Mouse (Mus musculus) telencephalon, adult 2 months (tissue): ENCODE measurements around the gene Micu2.
"Not testable (repeated sequence)": the region's sequence is repeated elsewhere in the genome, so short reads cannot be mapped to it uniquely, and the experiment has no call there.

ENCODE experiments used
- DNase-seq: peaks from one replicate; pipeline ENCODE4 v3.0.0-alpha.2; 2011; ENCODE audit warnings: low read depth, low spot score

The Micu2 gene

GRCm38 (mm10) chr14:57961861-57962260 lies 37.2 kb downstream of the Micu2 start:
- DNase-seq, result no peak

- peak; percentile 18 for DNase-seq
Observed at GRCm38 (mm10) chr14:57951089-57951488, 48.0 kb downstream of the Micu2 start.

DNA sequence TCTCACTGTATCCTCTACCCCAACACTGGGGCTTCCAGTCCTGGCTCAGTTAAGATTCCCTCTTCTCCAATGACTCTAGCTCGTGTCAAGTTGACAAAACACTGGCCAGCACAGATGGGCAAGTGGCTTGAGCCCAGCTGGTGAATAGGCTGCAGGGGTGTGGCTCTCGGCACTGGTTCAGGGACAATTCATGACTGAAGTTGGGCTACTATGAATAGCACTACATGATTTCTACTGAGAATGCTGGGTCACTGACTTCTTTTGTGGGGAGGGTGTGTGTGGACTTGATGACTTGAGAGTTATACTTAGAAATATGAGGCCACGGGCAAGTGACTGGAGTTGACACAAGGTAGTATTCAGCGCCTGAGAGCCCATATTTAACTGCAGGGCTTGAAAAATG lies 53.2 kb downstream of the Micu2 start:
- no peak for DNase-seq

- no peak for DNase-seq
Observed at GRCm38 (mm10) chr14:57937297-57937696, 61.8 kb downstream of the Micu2 start.

DNA sequence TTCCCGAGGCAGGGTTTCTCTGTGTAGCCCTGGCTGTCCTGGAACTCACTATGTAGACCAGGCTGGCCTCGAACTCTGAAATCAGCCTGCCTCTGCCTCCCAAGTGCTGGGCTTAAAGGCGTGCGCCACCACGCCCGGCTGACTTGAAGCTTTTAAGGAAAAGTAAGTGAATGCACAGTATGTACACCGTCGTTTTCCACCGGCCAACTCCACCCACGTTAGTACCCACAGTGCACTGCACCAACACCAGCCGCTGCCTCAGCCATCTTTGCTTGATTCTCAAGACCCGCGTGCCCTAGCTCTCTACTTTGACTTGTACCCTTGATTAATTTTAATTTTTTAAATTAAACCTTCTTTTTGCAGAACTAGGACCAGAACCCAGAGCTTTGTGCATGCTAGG lies 64.4 kb downstream of the Micu2 start:
- DNase-seq, result no peak

DNA sequence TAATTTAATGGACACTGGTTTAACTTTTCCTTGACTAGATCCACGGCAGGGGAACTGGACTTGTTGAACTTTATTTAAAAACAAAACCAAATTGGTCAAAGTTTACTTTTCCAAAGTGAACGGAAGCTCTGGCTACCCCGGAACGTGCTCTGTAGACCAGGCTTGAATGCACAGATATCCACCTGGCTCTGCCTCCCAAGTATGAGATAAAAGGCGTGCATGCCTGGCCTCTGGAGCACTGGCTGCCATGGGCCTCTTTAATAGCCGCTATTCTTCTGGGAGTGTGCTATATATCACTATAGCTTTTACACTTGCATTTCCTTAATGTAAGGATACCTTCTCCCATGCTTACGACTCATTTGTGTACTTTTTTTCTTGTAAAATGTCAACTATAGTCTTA lies 65.5 kb downstream of the Micu2 start:
- no peak for DNase-seq

DNA sequence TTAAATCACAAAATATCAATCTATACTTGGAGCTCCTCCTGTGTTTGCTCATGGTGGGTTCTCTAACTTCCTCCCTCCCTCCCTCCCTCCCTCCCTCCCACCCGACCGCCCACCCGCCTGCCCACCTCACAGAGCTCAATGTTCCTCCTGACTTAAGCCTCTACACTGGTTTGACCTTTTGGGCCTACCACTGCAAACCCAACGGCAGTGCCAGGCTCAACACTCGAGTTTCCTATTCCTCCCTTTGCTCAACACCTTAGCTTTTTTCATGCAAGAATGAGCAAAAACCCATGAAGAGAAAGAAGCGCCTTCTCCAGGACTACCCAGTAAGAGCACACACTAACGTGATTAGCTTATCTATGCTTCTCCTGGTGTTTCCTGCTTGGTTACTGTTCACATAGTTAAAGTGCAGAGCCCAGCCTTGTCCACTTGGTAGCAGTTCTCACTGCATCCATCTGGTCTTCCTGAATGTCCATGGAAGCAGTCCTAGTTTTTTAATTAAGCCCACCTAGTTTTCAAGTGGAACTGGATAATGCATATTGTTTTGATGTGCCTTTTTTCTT lies 66.1 kb downstream of the Micu2 start:
- no peak for DNase-seq

- peak; percentile 63 for DNase-seq
Observed at GRCm38 (mm10) chr14:57921428-57922131, 77.5 kb downstream of the Micu2 start.

GRCm38 (mm10) chr14:57920568-57921310 lies 78.3 kb downstream of the Micu2 start:
- DNase-seq, result no peak

- no peak for DNase-seq
Observed at GRCm38 (mm10) chr14:57919148-57919875, 79.8 kb downstream of the Micu2 start.

DNA sequence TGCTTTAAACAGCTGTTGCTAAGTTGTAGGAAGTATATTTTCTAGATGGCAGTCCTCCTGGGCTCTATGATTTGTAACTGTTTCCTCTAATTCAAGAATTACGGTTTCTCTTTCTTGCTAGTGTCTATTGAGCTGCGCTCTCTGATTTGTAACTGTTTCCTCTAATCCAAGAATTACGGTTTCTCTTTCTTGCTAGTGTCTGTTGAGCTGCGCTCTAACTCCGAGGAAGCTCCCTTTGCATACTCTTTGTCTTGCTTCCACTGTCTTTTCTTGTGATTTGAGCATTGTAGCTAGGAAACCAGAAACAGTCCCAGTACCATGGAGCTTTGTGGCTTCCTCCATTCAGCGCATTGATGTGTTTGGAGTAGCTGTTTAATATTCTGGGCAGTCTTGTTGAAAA lies 83.7 kb downstream of the Micu2 start:
- DNase-seq, result no peak

DNA sequence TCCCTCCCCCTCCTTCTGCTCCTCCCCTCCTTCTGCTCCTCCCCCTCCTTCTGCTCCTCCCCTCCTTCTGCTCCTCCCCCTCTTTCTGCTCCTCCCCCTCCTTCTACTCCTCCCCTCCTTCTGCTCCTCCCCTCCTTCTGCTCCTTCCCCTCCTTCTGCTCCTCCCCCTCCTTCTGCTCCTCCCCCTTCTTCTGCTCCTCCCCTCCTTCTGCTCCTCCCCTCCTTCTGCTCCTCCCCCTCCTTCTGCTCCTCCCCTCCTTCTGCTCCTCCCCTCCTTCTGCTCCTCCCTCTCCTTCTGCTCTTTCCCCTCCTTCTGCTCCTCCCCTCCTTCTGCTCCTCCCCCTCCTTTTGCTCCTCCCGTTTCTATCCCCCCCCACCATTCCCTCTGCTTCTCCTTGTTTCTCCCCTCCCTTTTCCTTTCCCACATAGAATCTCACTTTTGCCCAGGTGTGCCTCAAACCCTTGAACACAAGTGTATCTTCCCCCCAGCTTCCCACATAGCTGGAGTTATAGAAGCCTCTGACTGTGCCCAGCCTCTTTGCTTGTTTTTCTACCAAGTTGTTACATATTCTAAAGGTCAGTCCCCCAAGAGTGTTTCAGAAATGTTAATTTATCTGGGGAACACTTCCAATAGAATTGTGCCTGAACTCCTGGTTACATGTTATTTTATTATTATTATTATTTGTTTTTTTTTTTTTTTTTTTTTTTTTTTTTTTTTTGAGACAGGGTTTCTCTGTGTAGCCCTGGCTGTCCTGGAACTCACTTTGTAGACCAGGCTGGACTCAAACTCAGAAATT lies 86.7 kb downstream of the Micu2 start:
- DNase-seq, result not testable (repeated sequence)

DNA sequence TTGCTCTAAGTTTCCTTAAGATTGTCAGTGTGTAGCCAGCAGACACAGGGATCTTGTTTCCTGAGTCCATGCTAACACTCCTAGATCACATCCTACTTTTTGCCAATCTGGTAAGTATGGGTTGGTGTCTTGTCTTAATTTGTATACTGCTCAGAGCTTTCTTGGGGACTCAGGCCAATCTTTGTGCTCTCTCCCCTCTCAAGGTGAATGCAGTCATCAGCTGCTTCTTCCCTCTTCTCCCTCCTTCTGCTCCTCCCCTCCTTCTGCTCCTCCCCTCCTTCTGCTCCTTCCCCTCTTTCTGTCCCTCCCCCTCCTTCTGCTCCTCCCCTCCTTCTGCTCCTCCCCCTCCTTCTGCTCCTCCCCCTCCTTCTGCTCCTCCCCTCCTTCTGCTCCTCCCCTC lies 87.3 kb downstream of the Micu2 start:
- DNase-seq, result not testable (repeated sequence)

GRCm38 (mm10) chr14:57911316-57911715 lies 87.7 kb downstream of the Micu2 start:
- no peak for DNase-seq

DNA sequence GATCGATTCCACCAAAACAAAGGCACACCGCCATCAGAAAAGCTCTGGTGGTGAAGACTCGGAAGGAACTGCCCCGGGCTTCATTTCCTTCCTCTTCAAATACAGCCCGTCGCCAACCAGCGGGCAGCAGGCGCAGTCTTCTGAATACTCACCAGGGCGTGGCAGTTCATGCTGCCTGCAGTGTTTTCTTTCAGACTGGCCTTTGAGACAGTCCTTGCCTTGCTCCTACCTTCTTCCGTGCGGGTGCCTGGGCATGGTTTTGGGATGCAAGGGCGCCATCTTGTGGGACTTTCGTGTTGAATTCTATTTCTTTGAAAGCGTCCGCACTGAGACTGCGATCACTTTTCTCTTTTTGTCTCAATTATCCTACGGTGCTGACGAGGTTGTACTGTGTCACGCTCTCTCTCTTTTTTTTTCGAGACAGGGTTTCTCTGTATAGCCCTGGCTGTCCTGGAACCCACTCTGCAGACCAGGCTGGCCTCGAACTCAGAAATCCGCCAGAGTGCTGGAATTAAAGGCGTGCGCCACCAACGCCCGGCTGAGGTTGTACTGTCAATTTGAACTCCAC lies 88.5 kb downstream of the Micu2 start:
- peak; percentile 63 for DNase-seq

DNA sequence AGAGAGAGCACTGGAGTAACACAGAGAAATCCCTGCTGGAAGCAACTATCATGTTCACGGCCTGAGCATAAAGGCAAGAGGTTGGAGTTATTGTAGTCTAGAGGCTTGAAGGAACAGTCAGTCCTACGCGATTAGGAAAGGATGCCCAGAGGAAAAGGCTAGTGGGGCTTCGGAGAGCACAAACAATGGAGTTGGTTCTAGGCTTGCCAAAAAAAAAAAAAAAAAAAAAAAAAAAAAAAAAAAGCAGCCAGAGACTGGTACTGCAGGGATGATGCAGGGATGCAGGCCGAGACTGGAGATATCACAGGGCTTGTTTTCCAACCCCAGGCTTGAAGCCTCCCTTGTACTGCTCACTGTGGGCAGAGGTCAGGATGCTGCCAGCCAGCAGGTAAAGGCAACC lies 89.8 kb downstream of the Micu2 start:
- peak; percentile 38 for DNase-seq

DNA sequence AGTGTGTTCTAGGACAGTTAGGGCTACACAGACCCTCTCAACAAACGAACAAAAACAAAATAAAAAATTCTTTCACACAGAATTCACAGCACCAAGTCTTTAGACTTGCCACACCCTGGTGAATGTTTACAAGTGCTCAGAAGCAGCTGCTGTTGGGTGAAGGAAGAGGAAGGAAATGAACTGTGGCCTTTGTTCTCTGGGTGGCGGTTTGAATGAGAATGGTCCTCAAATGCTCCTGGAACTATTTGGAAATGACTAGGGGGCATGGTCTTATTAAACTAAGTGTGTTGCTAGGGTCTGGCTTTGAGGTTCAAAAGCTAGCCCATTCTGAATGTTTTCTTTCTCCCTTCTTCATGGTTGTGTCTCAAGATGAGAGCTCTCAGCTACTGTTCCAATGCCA lies 90.6 kb downstream of the Micu2 start:
- no peak for DNase-seq

GRCm38 (mm10) chr14:57901998-57902397 lies 97.1 kb downstream of the Micu2 start:
- no peak for DNase-seq

DNA sequence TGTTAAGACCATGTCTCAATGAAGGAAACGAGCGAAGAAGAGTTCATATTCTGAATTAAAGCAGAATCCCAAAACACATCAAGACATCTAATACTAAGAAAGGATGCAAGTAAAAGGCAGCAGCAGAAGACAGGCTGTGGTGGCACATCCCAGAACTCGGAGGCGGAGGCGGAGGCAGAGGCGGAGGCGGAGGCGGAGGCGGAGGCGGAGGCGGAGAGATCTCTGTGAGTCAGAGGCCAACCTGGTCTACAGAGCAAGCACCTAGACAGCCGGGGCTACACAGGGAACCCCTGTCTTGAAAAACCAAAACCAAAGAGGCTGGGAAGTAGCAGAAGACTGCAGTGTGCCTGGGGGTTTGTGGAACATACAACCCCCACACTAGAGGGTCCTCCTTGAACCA lies 102.2 kb downstream of the Micu2 start:
- DNase-seq, result no peak

DNA sequence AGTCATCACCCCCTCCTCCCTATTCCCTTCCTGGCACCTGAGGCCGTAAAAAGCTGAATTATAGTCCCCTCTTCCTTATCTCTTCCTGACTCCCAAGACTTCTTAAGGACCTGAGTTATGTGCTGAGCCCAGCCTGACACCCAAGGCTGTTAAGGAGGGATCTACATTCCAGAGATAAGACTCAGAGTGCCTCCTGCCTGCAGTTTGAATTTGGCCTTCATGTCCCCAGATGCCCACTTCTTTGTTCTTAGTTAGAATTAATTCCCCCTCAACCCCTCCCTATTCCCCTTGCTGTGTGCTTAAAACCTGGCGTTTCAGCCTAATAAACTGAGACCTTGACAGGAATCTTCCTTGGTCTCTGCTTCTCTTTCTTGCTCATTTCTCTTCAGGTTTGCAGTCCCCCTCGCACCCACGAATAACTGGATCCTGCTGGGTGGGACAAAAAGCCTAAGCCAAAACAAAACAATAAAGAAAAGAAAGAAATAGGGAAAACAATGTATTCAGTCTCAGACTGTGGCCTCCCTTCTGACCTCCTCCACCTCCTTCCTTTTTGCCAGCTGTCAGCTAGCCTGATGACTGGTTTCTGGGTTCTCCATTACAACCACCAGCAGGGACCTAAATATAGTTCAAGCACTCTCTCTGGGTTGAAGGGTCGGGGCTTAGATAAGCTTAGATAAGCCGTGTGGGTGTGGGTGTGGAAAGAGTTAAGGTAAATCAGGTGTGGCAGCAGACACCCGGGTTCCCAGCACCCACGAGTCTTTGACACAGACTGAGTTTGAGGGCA lies 102.8 kb downstream of the Micu2 start:
- DNase-seq, result not testable (repeated sequence)
